Mouse (Mus musculus): ENCODE measurements around the gene Mmp2. TPM values are rescaled to one million over a fixed set of nuclear protein-coding genes. Genes with fewer than 3 reads are reported as not detected.

Mmp2 gene
- polyA plus RNA-seq, 1 experiment from 2014 or later = 22.4 TPM

DNA sequence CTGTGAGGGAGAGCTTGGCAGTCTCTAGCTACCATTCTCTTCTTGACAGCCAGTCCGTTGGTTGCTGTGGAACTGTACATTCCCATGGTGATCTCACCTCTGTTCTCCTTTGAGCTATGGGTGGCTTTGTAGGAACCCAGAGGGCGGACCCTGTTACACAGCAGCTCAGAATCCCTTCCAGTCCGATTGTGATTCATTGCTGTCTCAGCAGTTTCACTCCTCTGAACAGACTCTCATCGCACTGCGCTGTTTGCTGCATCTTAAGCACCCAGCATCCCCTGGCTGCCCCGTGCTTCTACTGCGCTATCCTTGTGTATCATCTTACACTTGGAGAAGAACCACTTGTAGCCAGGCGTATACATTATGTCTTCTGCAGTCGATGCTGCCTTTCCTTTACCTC lies 72.5 kb downstream of the Mmp2 start:
- H3K27me3 ChIP-seq (replicated peaks; ENCODE audit: control insufficient read depth, insufficient read depth, low read length) = no peaks in the 10 kb centered on the region
- no peak overlapping the region for H3K9ac ChIP-seq (ENCODE audit: low read depth, low read length)
- peaks cover 6% of the 10 kb centered on the region; the same call in 1 of the 2 replicates for H3K4me1 ChIP-seq (ENCODE audit: control insufficient read depth, insufficient read depth, low read depth, low read length)
- no peak overlapping the region for H3K4me3 ChIP-seq (ENCODE audit: low read length)
- no peaks in the 10 kb centered on the region; the same call in 1 of the 2 replicates for H3K36me3 ChIP-seq (ENCODE audit: control insufficient read depth, insufficient read depth, low read length)
- H3K9me3 ChIP-seq (ENCODE audit: control insufficient read depth, low read length) = no peaks in the 10 kb centered on the region
- no peak overlapping the region for H3K27ac ChIP-seq (ENCODE audit: low read depth, low read length)
- no peak overlapping the region for H3K4me2 ChIP-seq (ENCODE audit: low read length)
- ATAC-seq = peak; percentile 60; the same call in 1 of the 2 replicates
- WGBS = 70% methylated on average over 9 of the region's 9 CpGs

DNA sequence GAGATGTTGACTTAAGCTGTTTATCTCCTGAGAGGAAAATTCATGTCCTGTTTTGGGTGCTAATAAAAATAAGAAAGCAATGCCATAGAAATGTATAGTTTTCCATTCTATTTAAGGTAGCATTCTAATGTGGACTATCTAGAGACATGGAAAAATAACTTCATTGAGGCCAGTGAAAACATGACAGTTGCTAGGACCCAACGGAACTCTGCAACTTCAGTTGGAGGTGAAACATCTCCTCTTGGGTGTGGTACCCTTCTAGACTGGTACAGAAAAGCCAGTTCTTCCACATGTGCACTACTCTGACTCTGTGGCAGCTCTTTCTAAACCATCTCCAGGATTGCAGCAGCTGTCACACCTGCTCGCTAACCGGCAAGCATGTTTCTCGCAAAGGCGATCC lies 74.0 kb downstream of the Mmp2 start, which contains the start of gene Capns2:
Gene Capns2 (plus strand): TSS at position 301 of the 400 bp plus-strand sequence.
- WGBS = 97% methylated on average over 5 of the region's 5 CpGs
- no peak within 1 kb of the TSS for H3K9ac ChIP-seq (ENCODE audit: low read depth, low read length)
- H3K4me1 ChIP-seq (ENCODE audit: control insufficient read depth, insufficient read depth, low read depth, low read length) = peaks cover 6% of the 10 kb centered on the region; the same call in 1 of the 2 replicates
- H3K27me3 ChIP-seq (replicated peaks; ENCODE audit: control insufficient read depth, insufficient read depth, low read length) = no peaks in the 10 kb centered on the region
- no peak within 1 kb of the TSS for H3K4me2 ChIP-seq (ENCODE audit: low read length)
- no peak within 1 kb of the TSS for H3K4me3 ChIP-seq (ENCODE audit: low read length)
- ATAC-seq = no peak
- no peaks in the 10 kb centered on the region; the same call in 1 of the 2 replicates for H3K36me3 ChIP-seq (ENCODE audit: control insufficient read depth, insufficient read depth, low read length)
- H3K9me3 ChIP-seq (ENCODE audit: control insufficient read depth, low read length) = no peaks in the 10 kb centered on the region
- no peak within 1 kb of the TSS for H3K27ac ChIP-seq (ENCODE audit: low read depth, low read length)

DNA sequence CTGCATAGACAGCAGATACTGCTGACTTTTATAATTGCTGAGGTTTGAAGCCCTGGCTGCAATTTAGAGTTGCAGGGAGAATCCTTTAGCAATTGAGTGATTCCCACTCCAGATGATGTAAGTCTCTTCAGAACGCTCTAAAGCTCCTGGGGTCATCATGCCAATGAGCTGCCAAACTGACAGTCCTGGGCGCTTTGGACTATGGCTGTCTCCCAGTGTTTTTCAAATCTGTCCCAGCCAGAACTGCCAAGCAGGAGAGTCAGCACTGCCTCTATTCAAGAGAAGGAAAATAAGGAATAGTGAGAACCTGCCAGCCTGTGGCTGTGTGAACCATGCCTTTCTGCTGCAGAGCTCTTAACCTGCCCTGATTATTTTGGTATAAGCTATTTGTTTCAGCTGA lies 75.9 kb downstream of the Mmp2 start:
- 53% methylated on average over 2 of the region's 2 CpGs for WGBS
- Histone ChIP-seq H3K27me3 (replicated peaks; ENCODE audit: control insufficient read depth, insufficient read depth, low read length) (no peaks in the 10 kb centered on the region), H3K27ac (ENCODE audit: low read depth, low read length) (no peak overlapping the region), H3K4me2 (ENCODE audit: low read length) (no peak overlapping the region), H3K9ac (ENCODE audit: low read depth, low read length) (no peak overlapping the region), H3K4me3 (ENCODE audit: low read length) (no peak overlapping the region), H3K4me1 (ENCODE audit: control insufficient read depth, insufficient read depth, low read depth, low read length) (peaks cover 6% of the 10 kb centered on the region; the same call in 1 of the 2 replicates), H3K36me3 (ENCODE audit: control insufficient read depth, insufficient read depth, low read length) (no peaks in the 10 kb centered on the region; the same call in 1 of the 2 replicates), H3K9me3 (ENCODE audit: control insufficient read depth, low read length) (no peaks in the 10 kb centered on the region)
- ATAC-seq = no peak

Other genes with a start within 250 kb of the Mmp2 start
- 0.66 and 0.84 TPM in 2 replicates for gene Irx6, start 153.0 kb upstream of the Mmp2 start, polyA plus RNA-seq (2015; fragmentation: Nextera tagmentation; extraction: Ambion mirVana)
- 10.6 and 10.9 TPM in 2 replicates for gene Lpcat2, start 28.0 kb downstream of the Mmp2 start, polyA plus RNA-seq (2015; fragmentation: Nextera tagmentation; extraction: Ambion mirVana)
- 0.46 TPM in 1 of 2 replicates, not detected in the other for gene Capns2, start 74.1 kb downstream of the Mmp2 start, polyA plus RNA-seq (2015; fragmentation: Nextera tagmentation; extraction: Ambion mirVana)
- 2.7 and 5.3 TPM in 2 replicates for gene Slc6a2, start 132.8 kb downstream of the Mmp2 start, polyA plus RNA-seq (2015; fragmentation: Nextera tagmentation; extraction: Ambion mirVana)
- not detected in 2 replicates for gene Ces1a, start 220.9 kb downstream of the Mmp2 start, polyA plus RNA-seq (2015; fragmentation: Nextera tagmentation; extraction: Ambion mirVana)